Mouse (Mus musculus): Measurements from ENCODE around the gene Wt1. TPM values are rescaled to one million over a fixed set of nuclear protein-coding genes. Genes with fewer than 3 reads are reported as not detected.

Wt1 gene
- total RNA-seq (2022): 1 to 10 TPM; 1.1 to 3.2 (median 2.5) TPM

GRCm38 (mm10) chr2:105126279-105126678, at the start of gene Wt1:
Wt1 (plus strand) TSS chr2:105126529.
- no peak for DNase-seq

- DNase-seq: no peak
These were observed 49.2 kb upstream of the Wt1 start for GRCm38 (mm10) chr2:105077151-105077550.

GRCm38 (mm10) chr2:105082256-105082790, 44.0 kb upstream of the Wt1 start:
- no peak for DNase-seq

GRCm38 (mm10) chr2:105084035-105084434, 42.3 kb upstream of the Wt1 start:
- DNase-seq: no peak

GRCm38 (mm10) chr2:105086081-105086480, 40.2 kb upstream of the Wt1 start:
- DNase-seq: peak; percentile 28

GRCm38 (mm10) chr2:105088005-105088404, 38.3 kb upstream of the Wt1 start:
- no peak for DNase-seq

GRCm38 (mm10) chr2:105089083-105089482, 37.2 kb upstream of the Wt1 start:
- no peak for DNase-seq

GRCm38 (mm10) chr2:105089581-105090508, 36.5 kb upstream of the Wt1 start:
- DNase-seq: no peak

GRCm38 (mm10) chr2:105090991-105091390, 35.3 kb upstream of the Wt1 start:
- DNase-seq: no peak

- no peak for DNase-seq
These were observed 34.6 kb upstream of the Wt1 start, which contains the start of gene Gm11060 for GRCm38 (mm10) chr2:105091718-105092117. Gm11060 (plus strand) TSS chr2:105092018.

GRCm38 (mm10) chr2:105097294-105097953, 28.9 kb upstream of the Wt1 start:
- no peak for DNase-seq

GRCm38 (mm10) chr2:105099410-105099809, 26.9 kb upstream of the Wt1 start:
- DNase-seq: no peak

- no peak for DNase-seq
These were observed 25.8 kb upstream of the Wt1 start for GRCm38 (mm10) chr2:105100541-105100940.

- peak; percentile 85 for DNase-seq
These were observed 17.6 kb upstream of the Wt1 start for GRCm38 (mm10) chr2:105108703-105109158.

- no peak for DNase-seq
These were observed 12.3 kb upstream of the Wt1 start for GRCm38 (mm10) chr2:105114074-105114473.

- no peak for DNase-seq
These were observed 8.7 kb upstream of the Wt1 start for GRCm38 (mm10) chr2:105117669-105118068.

- DNase-seq: no peak
These were observed 4.1 kb upstream of the Wt1 start for GRCm38 (mm10) chr2:105122216-105122615.

- DNase-seq: no peak
These were observed 3.4 kb upstream of the Wt1 start for GRCm38 (mm10) chr2:105122886-105123285.

- DNase-seq: no peak
These were observed 2.9 kb upstream of the Wt1 start for GRCm38 (mm10) chr2:105123431-105123830.

GRCm38 (mm10) chr2:105123881-105124280, 2.4 kb upstream of the Wt1 start:
- no peak for DNase-seq

GRCm38 (mm10) chr2:105124391-105124790, 1.9 kb upstream of the Wt1 start:
- DNase-seq: no peak

- DNase-seq: no peak
These were observed 1.1 kb upstream of the Wt1 start for GRCm38 (mm10) chr2:105125205-105125604.

- no peak for DNase-seq
These were observed 688 bp upstream of the Wt1 start for GRCm38 (mm10) chr2:105125641-105126040.

Measured in adrenal gland, adult 8-10 months (tissue).